In genomic region chr15:25812479-25812878, GRCm38 (mm10) we compare ENCODE assay signal across 13 mouse cellular contexts. TPM values are rescaled to one million over a fixed set of nuclear protein-coding genes. Genes with fewer than 3 reads are reported as not detected.
DNase-seq lines count a peak whose midpoint lies in the region; ATAC-seq lines count a peak whose summit lies in the region.
"Had no signal": no experiment of that assay in that cellular context is flagged by ENCODE, and none has a peak within 500 bp of the region (broad histone marks: within the 10 kb centered on the region; RNA-seq: fewer than 3 reads in every experiment).

No protein-coding gene starts in this region.

- H3K4me2 ChIP-seq in kidney, embryonic 15.5 days = peak overlapping the region; percentile 10; the same call in 1 of the 2 replicates
- H3K4me2 ChIP-seq in neural tube, embryonic 15.5 days = no peak overlapping the region
- H3K4me2 ChIP-seq in midbrain, embryonic 15.5 days = no peak overlapping the region
- H3K4me2 ChIP-seq: embryonic facial prominence, embryonic 15.5 days; forebrain, embryonic 13.5 days; liver, embryonic 13.5 days had no signal

- ATAC-seq in kidney, embryonic 15.5 days (replicated peaks; ENCODE audit: low FRiP score) = no peak
- ATAC-seq in neural tube, embryonic 15.5 days (ENCODE audit: low FRiP score) = no peak
- no peak for ATAC-seq in midbrain, embryonic 15.5 days (replicated peaks)
- ATAC-seq: forebrain, embryonic 13.5 days had no signal

- H3K4me3 ChIP-seq in kidney, embryonic 15.5 days (replicated peaks) = no peak overlapping the region
- no peak overlapping the region for H3K4me3 ChIP-seq in midbrain, embryonic 10.5 days
- no peak overlapping the region for H3K4me3 ChIP-seq in neural tube, embryonic 15.5 days (replicated peaks)
- H3K4me3 ChIP-seq in midbrain, embryonic 15.5 days = no peak overlapping the region
- H3K4me3 ChIP-seq: embryonic facial prominence, embryonic 15.5 days; forebrain, embryonic 13.5 days; liver, embryonic 13.5 days had no signal

- DNase-seq in kidney, adult 9 months = no peak
- DNase-seq in CD4-positive helper T cell, adult 2 months (ENCODE audit: low read depth, low spot score) = peak; percentile 42
- DNase-seq in T-cell, adult 2 months (ENCODE audit: low spot score) = peak; percentile 27
- DNase-seq in spleen, postnatal 4 days (ENCODE audit: low spot score in 2 of 2) = peak; percentile 28 to 68
- DNase-seq in midbrain, embryonic 10.5 days (ENCODE audit: low spot score) = no peak
- DNase-seq: cerebellum, adult 11-12 months; liver, embryonic 13.5 days; right cerebral cortex, postnatal 4 days had no signal

- peak overlapping the region; percentile 37; the same call in 1 of the 2 replicates for H3K27ac ChIP-seq in kidney, embryonic 15.5 days
- no peak overlapping the region for H3K27ac ChIP-seq in midbrain, embryonic 10.5 days (replicated peaks)
- H3K27ac ChIP-seq in neural tube, embryonic 15.5 days (replicated peaks) = no peak overlapping the region
- no peak overlapping the region for H3K27ac ChIP-seq in midbrain, embryonic 15.5 days
- H3K27ac ChIP-seq: embryonic facial prominence, embryonic 15.5 days; forebrain, embryonic 13.5 days; liver, embryonic 13.5 days had no signal

- no peaks in the 10 kb centered on the region for H3K27me3 ChIP-seq in kidney, embryonic 15.5 days
- no peaks in the 10 kb centered on the region for H3K27me3 ChIP-seq in midbrain, embryonic 10.5 days (ENCODE audit: low read depth, poor library complexity, severe bottlenecking)
- no peaks in the 10 kb centered on the region for H3K27me3 ChIP-seq in neural tube, embryonic 15.5 days (replicated peaks)
- no peaks in the 10 kb centered on the region for H3K27me3 ChIP-seq in midbrain, embryonic 15.5 days (replicated peaks)
- H3K27me3 ChIP-seq: embryonic facial prominence, embryonic 15.5 days; forebrain, embryonic 13.5 days; liver, embryonic 13.5 days had no signal

- peaks cover 3% of the 10 kb centered on the region; the same call in 1 of the 2 replicates for H3K9me3 ChIP-seq in kidney, embryonic 15.5 days (replicated peaks)
- peaks cover 11% of the 10 kb centered on the region; the same call in 1 of the 2 replicates for H3K9me3 ChIP-seq in midbrain, embryonic 10.5 days (replicated peaks)
- no peaks in the 10 kb centered on the region for H3K9me3 ChIP-seq in neural tube, embryonic 15.5 days (replicated peaks)
- no peaks in the 10 kb centered on the region for H3K9me3 ChIP-seq in midbrain, embryonic 15.5 days
- H3K9me3 ChIP-seq: liver, embryonic 13.5 days had no signal

- H3K36me3 ChIP-seq in kidney, embryonic 15.5 days = peaks cover 78% of the 10 kb centered on the region
- H3K36me3 ChIP-seq in midbrain, embryonic 10.5 days = peaks cover 86% of the 10 kb centered on the region
- peaks cover 16% of the 10 kb centered on the region for H3K36me3 ChIP-seq in neural tube, embryonic 15.5 days
- peaks cover 4% of the 10 kb centered on the region; the same call in 1 of the 2 replicates for H3K36me3 ChIP-seq in midbrain, embryonic 15.5 days (replicated peaks)

- H3K4me1 ChIP-seq in kidney, embryonic 15.5 days = peaks cover 9% of the 10 kb centered on the region
- H3K4me1 ChIP-seq in midbrain, embryonic 10.5 days = no peaks in the 10 kb centered on the region
- H3K4me1 ChIP-seq in neural tube, embryonic 15.5 days = no peaks in the 10 kb centered on the region
- no peaks in the 10 kb centered on the region for H3K4me1 ChIP-seq in midbrain, embryonic 15.5 days
- H3K4me1 ChIP-seq: forebrain, embryonic 13.5 days; liver, embryonic 13.5 days had no signal

- WGBS in kidney, embryonic 15.5 days = 51% methylated on average over 12 of the region's 12 CpGs
- 83% methylated on average over 12 of the region's 12 CpGs for WGBS in midbrain, embryonic 10.5 days
- 71% methylated on average over 12 of the region's 12 CpGs for whole genome bisulfite sequencing in neural tube, embryonic 15.5 days
- WGBS in midbrain, embryonic 15.5 days = 86% methylated on average over 12 of the region's 12 CpGs

- H3K9ac ChIP-seq in kidney, embryonic 15.5 days = no peak overlapping the region
- no peak overlapping the region for H3K9ac ChIP-seq in neural tube, embryonic 15.5 days (replicated peaks)
- H3K9ac ChIP-seq in midbrain, embryonic 15.5 days = no peak overlapping the region
- H3K9ac ChIP-seq: embryonic facial prominence, embryonic 15.5 days; forebrain, embryonic 13.5 days; liver, embryonic 13.5 days had no signal

RNA-seq across cellular contexts. Expression of gene Retreg1, which starts 30.5 kb away (rescaled TPM):
- polyA plus RNA-seq in kidney, embryonic 15.5 days (2015; fragmentation: Nextera tagmentation; extraction: Ambion mirVana) = 15.9 and 16.1 TPM in 2 replicates
- polyA plus RNA-seq in midbrain, embryonic 10.5 days (2016; fragmentation: Nextera tagmentation; extraction: Ambion mirVana) = 1.8 and 1.9 TPM in 2 replicates
- polyA plus RNA-seq in neural tube, embryonic 15.5 days (2015; fragmentation: Nextera tagmentation; extraction: Ambion mirVana) = 15.8 and 16.2 TPM in 2 replicates
- polyA plus RNA-seq in midbrain, embryonic 15.5 days (2015; fragmentation: Nextera tagmentation; extraction: Ambion mirVana) = 12.5 and 12.6 TPM in 2 replicates

Comparison
In these comparisons a context has a peak if more than half of its experiments do, and no peak if none do; other contexts are left out.
1. DNase-seq: peak in CD4-positive helper T cell, adult 2 months (single experiment), T-cell, adult 2 months (single experiment) and spleen, postnatal 4 days (2 of 2); none in kidney, adult 9 months (single experiment) and midbrain, embryonic 10.5 days (single experiment).